Mouse (Mus musculus): ENCODE measurements around the gene Cpm. TPM values are rescaled to one million over a fixed set of nuclear protein-coding genes. Genes with fewer than 3 reads are reported as not detected.

Gene Cpm
- total and polyA plus RNA-seq, 3 experiments = 2.8 to 4.0 (median 3.5) TPM

DNA sequence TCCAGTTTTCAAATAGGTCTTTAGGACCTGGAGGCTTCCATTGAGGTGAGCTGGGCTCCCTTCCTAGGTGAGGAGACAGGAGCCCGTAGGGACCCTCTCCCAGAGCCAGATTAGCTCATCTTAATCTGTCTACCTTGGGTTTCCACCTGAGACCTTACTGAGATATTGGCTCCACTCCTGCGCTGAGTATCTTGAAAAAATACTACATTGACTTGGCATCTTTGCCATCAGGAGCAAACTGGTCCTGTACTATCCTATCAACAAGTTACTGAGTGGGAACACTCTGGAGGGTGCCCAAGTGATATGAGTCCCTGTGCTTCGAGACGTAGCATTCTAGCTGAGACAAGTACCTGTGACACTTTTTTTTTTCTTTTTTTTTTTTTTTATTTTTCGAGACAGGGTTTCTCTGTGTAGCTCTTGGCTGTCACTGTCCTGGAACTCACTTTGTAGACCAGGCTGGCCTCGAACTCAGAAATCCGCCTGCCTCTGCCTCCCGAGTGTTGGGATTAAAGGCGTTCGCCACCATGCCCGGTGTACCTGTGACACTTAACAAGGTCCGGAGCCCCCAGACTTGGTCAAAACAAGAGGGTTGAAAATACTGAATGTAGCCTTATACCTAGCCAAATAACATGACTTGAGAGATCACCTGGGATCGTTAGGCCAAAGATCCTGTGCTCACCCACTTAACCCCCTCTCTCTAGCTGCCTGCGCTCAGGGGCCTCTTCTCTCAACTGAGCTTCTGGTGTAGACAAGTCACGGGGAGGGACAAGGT lies 13.4 kb downstream of the Cpm start:
- Histone ChIP-seq H3K4me1 (ENCODE audit: control insufficient read depth, insufficient read depth, low read length) (peaks cover 2% of the 10 kb centered on the region; the same call in 1 of the 2 replicates), H3K79me2 (replicated peaks; ENCODE audit: control insufficient read depth, insufficient read depth, low read length) (no peaks in the 10 kb centered on the region), H3K27me3 (ENCODE audit: control insufficient read depth, insufficient read depth, low read length) (no peaks in the 10 kb centered on the region), H3K9ac (ENCODE audit: low read depth, low read length) (no peak overlapping the region), H3K36me3 (ENCODE audit: control insufficient read depth, insufficient read depth, low read length) (no peaks in the 10 kb centered on the region), H3K27ac (peak overlapping the region; percentile 40; the same call in 1 of the 2 replicates), H3K4me3 (no peak overlapping the region)
- intact Hi-C loops (cut with DNase I) = no loop called here
- WGBS = 92% methylated on average over 15 of the region's 15 CpGs
- DNase-seq = no peak
- TF ChIP-seq EP300 (IDR thresholded peaks at IDR 0.05; ENCODE audit: insufficient read depth, low read depth, low read length) = no peak
- TF ChIP-seq POLR2A (IDR thresholded peaks at IDR 0.05; ENCODE audit: insufficient read depth, low read depth, low read length) = no peak
- TF ChIP-seq CTCF (IDR thresholded peaks at IDR 0.05) = no peak

DNA sequence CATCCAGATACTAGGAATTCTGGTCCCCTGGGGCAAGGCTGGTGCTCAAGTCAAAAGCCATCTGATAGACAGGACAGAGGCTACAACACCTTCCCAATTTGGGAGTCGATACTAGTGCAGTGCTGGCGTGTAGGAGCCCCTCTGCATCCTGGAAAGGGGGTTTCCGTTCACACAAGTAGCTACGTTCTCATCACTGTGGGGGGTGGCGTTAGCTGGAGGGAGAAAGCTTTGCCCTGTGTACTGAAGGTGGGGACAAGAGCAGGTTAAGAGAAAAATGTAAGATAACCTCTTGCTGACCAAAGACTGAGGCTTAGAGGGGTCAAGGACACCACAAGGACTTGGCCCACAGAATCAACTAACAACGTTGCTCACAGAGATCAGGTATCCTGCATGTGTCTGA lies 14.0 kb downstream of the Cpm start:
- intact Hi-C loops (cut with DNase I) = no loop called here
- no peak for DNase-seq
- Histone ChIP-seq H3K27me3 (ENCODE audit: control insufficient read depth, insufficient read depth, low read length) (no peaks in the 10 kb centered on the region), H3K36me3 (ENCODE audit: control insufficient read depth, insufficient read depth, low read length) (no peaks in the 10 kb centered on the region), H3K4me3 (no peak overlapping the region), H3K27ac (no peak overlapping the region), H3K79me2 (replicated peaks; ENCODE audit: control insufficient read depth, insufficient read depth, low read length) (no peaks in the 10 kb centered on the region), H3K9ac (ENCODE audit: low read depth, low read length) (no peak overlapping the region), H3K4me1 (ENCODE audit: control insufficient read depth, insufficient read depth, low read length) (peaks cover 2% of the 10 kb centered on the region; the same call in 1 of the 2 replicates)
- TF ChIP-seq EP300 (IDR thresholded peaks at IDR 0.05; ENCODE audit: insufficient read depth, low read depth, low read length) (no peak), CTCF (IDR thresholded peaks at IDR 0.05) (no peak), POLR2A (IDR thresholded peaks at IDR 0.05; ENCODE audit: insufficient read depth, low read depth, low read length) (no peak)
- WGBS = 73% methylated on average over 6 of the region's 6 CpGs

GRCm38 (mm10) chr10:117643711-117644428 lies 14.6 kb downstream of the Cpm start:
- Histone ChIP-seq H3K4me3 (no peak overlapping the region), H3K27me3 (ENCODE audit: control insufficient read depth, insufficient read depth, low read length) (no peaks in the 10 kb centered on the region), H3K36me3 (ENCODE audit: control insufficient read depth, insufficient read depth, low read length) (no peaks in the 10 kb centered on the region), H3K9ac (ENCODE audit: low read depth, low read length) (no peak overlapping the region), H3K4me1 (ENCODE audit: control insufficient read depth, insufficient read depth, low read length) (peaks cover 2% of the 10 kb centered on the region; the same call in 1 of the 2 replicates), H3K27ac (no peak overlapping the region), H3K79me2 (replicated peaks; ENCODE audit: control insufficient read depth, insufficient read depth, low read length) (no peaks in the 10 kb centered on the region)
- WGBS = 87% methylated on average over 12 of the region's 12 CpGs
- TF ChIP-seq POLR2A (IDR thresholded peaks at IDR 0.05; ENCODE audit: insufficient read depth, low read depth, low read length) = no peak
- TF ChIP-seq CTCF (IDR thresholded peaks at IDR 0.05) = no peak
- TF ChIP-seq EP300 (IDR thresholded peaks at IDR 0.05; ENCODE audit: insufficient read depth, low read depth, low read length) = no peak
- intact Hi-C loops (cut with DNase I) = no loop called here
- no peak for DNase-seq

GRCm38 (mm10) chr10:117644429-117644748 lies 15.1 kb downstream of the Cpm start:
- WGBS = 88% methylated on average over 8 of the region's 8 CpGs
- H3K79me2 ChIP-seq (replicated peaks; ENCODE audit: control insufficient read depth, insufficient read depth, low read length) = no peaks in the 10 kb centered on the region
- no peaks in the 10 kb centered on the region for H3K27me3 ChIP-seq (ENCODE audit: control insufficient read depth, insufficient read depth, low read length)
- no peak for DNase-seq
- no peak overlapping the region for H3K4me3 ChIP-seq
- intact Hi-C loops (cut with DNase I) = no loop called here
- H3K9ac ChIP-seq (ENCODE audit: low read depth, low read length) = no peak overlapping the region
- TF ChIP-seq CTCF (IDR thresholded peaks at IDR 0.05) (no peak), POLR2A (IDR thresholded peaks at IDR 0.05; ENCODE audit: insufficient read depth, low read depth, low read length) (no peak), EP300 (IDR thresholded peaks at IDR 0.05; ENCODE audit: insufficient read depth, low read depth, low read length) (no peak)
- no peaks in the 10 kb centered on the region for H3K36me3 ChIP-seq (ENCODE audit: control insufficient read depth, insufficient read depth, low read length)
- no peak overlapping the region for H3K27ac ChIP-seq
- peaks cover 2% of the 10 kb centered on the region; the same call in 1 of the 2 replicates for H3K4me1 ChIP-seq (ENCODE audit: control insufficient read depth, insufficient read depth, low read length)

- TF ChIP-seq POLR2A (IDR thresholded peaks at IDR 0.05; ENCODE audit: insufficient read depth, low read depth, low read length) = no peak
- TF ChIP-seq EP300 (IDR thresholded peaks at IDR 0.05; ENCODE audit: insufficient read depth, low read depth, low read length) = no peak
- no peak for TF ChIP-seq CTCF (IDR thresholded peaks at IDR 0.05)
- Histone ChIP-seq H3K27ac (no peak overlapping the region), H3K27me3 (ENCODE audit: control insufficient read depth, insufficient read depth, low read length) (no peaks in the 10 kb centered on the region), H3K4me3 (no peak overlapping the region), H3K79me2 (replicated peaks; ENCODE audit: control insufficient read depth, insufficient read depth, low read length) (no peaks in the 10 kb centered on the region), H3K4me1 (ENCODE audit: control insufficient read depth, insufficient read depth, low read length) (peaks cover 2% of the 10 kb centered on the region; the same call in 1 of the 2 replicates), H3K36me3 (ENCODE audit: control insufficient read depth, insufficient read depth, low read length) (no peaks in the 10 kb centered on the region), H3K9ac (ENCODE audit: low read depth, low read length) (no peak overlapping the region)
- WGBS = 87% methylated on average over 11 of the region's 11 CpGs
- intact Hi-C loops (cut with DNase I) = no loop called here
- no peak for DNase-seq
These were observed 15.5 kb downstream of the Cpm start for GRCm38 (mm10) chr10:117644828-117645227.

DNA sequence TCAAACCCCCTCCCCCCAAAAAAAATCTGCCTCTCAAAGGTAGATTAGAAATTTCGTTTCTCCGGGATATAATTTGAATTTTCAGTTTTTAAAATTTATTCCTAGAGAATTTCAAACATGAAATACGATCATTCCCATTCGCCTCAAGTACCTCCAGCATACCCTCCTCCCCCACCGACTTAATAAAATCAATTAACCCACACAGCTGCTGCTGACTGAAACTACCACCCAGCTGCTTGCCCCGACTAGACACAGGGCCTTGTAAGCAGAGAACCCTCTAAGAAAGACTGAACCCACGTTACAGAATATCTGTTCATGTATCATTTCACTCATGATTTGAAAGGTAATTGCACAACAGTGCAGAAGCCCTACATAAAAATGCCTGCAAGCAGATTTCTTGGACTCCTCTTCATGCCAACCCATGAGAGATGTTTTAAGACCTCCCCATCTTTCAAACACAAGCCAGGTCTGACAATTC lies 16.2 kb downstream of the Cpm start:
- no peak overlapping the region for H3K9ac ChIP-seq (ENCODE audit: low read depth, low read length)
- DNase-seq = no peak
- no peak overlapping the region for H3K4me3 ChIP-seq
- intact Hi-C loops (cut with DNase I) = no loop called here
- H3K4me1 ChIP-seq (ENCODE audit: control insufficient read depth, insufficient read depth, low read length) = peaks cover 2% of the 10 kb centered on the region; the same call in 1 of the 2 replicates
- no peaks in the 10 kb centered on the region for H3K36me3 ChIP-seq (ENCODE audit: control insufficient read depth, insufficient read depth, low read length)
- H3K27me3 ChIP-seq (ENCODE audit: control insufficient read depth, insufficient read depth, low read length) = no peaks in the 10 kb centered on the region
- TF ChIP-seq CTCF (IDR thresholded peaks at IDR 0.05) = no peak
- TF ChIP-seq EP300 (IDR thresholded peaks at IDR 0.05; ENCODE audit: insufficient read depth, low read depth, low read length) = no peak
- TF ChIP-seq POLR2A (IDR thresholded peaks at IDR 0.05; ENCODE audit: insufficient read depth, low read depth, low read length) = no peak
- no peak overlapping the region for H3K27ac ChIP-seq
- 89% methylated on average over 7 of the region's 7 CpGs for WGBS
- H3K79me2 ChIP-seq (replicated peaks; ENCODE audit: control insufficient read depth, insufficient read depth, low read length) = no peaks in the 10 kb centered on the region

Data from heart, adult 2 months (tissue).